Mouse (Mus musculus) left cerebral cortex, postnatal 25 days (tissue): ENCODE measurements at regions not wholly inside any gene's neighbourhood (a gene's known extent, or its start where the extent isn't known, plus 50 kb on each side); places are given as distances from the start of the nearest gene placed in this dataset.
A peak's percentile ranks its signal among the peaks of the same experiment; 100 is the strongest.

ENCODE experiments used
- DNase-seq, 2 experiments: peaks; one replicate each; pipeline ENCODE4 v3.0.0; 2022; ENCODE audit warnings: low spot score in 2 of 2, mixed read lengths in 1 of 2
- intact Hi-C: fragments of 180-260 bp; cut with DNase I; formaldehyde crosslinking; loops from one replicate; pipeline ENCODE4 v1.15.1; 2025

DNA sequence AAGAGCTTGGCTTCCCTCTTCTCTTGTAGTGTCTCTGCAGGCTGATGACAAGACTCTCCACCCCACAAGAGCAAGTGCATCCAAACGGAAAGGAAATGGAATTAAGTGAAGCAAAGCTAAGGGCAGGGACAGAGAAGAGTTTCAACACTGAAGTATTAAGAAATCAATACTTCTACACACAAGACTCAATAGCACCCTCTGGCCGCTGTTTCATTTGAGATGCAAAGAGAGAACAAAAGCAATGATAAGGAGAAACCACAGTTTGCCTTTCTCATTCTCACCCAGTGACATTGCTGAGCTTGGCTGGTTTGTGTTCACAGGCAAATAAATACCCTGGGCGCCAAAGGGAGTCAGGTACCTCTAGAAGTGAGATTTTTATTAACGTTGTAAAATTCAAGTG is 171.8 kb upstream of the Foxd3 start:
- intact Hi-C loops: no loop called here
- no peak for DNase-seq

DNA sequence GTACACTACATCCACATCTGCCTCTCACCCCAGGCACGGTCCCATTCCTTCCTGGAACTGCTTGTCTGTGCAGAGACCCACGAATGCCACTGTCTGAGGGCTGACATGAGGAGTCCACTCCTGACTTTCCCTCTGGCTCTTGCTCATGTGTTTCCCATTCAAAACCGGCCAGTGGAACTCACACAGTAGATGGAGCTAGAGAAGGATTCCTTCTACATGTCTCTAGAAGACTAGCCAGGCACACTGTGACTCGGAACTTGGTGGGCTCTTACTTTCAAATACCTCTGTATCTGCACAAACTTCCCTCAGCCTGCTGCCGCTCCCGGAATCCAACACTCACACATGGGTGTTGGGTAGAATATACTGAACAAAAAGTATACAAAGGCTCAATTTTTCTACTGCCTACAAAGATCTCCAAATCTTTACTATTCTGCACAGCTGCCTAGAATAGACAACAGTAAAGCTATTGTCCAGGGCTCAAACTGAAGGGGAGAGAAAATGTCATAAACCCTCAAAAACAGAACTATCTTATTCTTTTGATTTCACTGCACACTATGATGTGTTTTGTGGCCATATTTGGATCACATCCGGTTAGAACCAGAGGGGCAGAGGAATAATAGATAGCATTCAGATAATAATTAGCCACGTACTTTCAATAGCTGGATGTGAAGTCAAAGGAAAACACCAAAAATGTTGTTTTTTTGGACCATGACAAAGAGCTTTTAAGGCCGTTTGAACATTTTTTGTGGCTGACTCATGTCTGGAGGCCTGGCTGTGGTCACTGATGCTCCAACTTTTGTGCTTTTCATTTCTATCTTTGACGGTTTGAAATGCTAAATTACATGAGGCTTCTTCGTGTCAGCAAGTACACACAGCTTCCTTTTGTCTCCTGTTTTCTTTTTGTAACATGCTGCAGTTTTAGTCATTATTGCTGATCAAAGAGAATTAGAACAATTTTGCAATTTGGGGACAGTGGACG is 164.3 kb upstream of the Foxd3 start:
- intact Hi-C loops: no loop called here
- DNase-seq: no peak

- intact Hi-C loops: no loop called here
Measured at GRCm38 (mm10) chr4:99503221-99503744, 152.8 kb upstream of the Foxd3 start.

DNA sequence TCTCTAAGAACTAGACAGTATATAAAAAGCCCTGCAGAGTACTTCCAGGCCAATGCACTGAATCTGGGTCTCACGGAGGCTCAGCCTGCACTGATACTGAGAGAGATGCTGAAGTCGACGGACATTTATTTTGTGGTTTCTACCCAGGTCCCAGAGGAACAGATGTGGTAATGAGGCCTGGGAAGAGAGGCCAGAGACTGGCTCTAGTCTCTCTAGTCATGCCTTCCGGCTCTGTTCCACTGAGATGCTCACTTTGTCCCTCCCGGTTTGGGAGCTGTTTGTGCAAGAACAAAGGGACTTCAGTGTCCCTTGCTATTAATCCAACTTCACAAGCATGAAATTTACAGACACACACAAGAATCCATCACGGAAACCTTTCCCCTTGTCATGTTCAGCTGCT is 144.1 kb upstream of the Foxd3 start:
- intact Hi-C loops: no loop called here
- DNase-seq: no peak

More at GRCm38 (mm10) chr4:99503221-99503744, 152.8 kb upstream of the Foxd3 start:
- no peak for DNase-seq

DNA sequence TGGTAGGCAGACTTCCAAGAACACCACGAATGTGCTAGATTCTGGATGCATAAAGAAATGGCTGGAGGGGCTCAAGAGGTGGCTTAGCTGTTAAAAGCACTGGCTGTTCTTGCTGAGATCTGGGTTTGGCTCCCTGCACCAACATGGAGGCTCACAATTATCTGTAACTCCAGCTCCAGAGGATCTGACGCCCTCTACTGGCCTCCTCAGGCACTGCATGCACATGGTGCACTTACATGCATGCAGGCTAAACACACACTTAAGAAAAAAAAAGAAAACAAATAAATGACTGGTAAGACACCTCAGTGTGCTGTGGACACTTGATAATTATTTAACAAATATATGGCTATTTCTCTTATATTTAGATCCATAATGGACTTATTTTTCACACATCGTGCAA is 139.2 kb upstream of the Foxd3 start:
- no peak for DNase-seq

GRCm38 (mm10) chr4:99527441-99527840 is 128.7 kb upstream of the Foxd3 start:
- DNase-seq: no peak
- intact Hi-C loops: no loop called here

More for the DNA sequence above, 139.2 kb upstream of the Foxd3 start:
- intact Hi-C loops: no loop called here

DNA sequence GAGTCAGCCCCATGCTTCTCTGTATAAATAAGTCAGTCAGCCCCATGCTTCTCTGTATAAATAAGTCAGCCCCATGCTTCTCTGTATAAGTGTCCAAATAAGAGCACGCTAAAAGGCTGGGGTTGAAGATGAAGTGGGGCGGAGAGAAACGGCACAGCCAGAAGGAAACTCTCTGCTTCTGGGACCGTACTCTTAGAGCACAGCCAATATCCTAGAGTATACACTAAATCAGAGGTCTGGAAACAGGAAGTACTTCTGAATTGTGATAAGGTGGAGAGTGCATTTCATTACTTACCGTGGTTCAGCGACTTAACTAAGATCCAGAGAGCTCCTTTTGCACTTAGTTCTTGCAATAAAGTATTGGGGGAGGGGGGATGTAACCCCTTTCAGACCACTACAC is 112.1 kb upstream of the Foxd3 start:
- DNase-seq: no peak
- intact Hi-C loops: no loop called here

DNA sequence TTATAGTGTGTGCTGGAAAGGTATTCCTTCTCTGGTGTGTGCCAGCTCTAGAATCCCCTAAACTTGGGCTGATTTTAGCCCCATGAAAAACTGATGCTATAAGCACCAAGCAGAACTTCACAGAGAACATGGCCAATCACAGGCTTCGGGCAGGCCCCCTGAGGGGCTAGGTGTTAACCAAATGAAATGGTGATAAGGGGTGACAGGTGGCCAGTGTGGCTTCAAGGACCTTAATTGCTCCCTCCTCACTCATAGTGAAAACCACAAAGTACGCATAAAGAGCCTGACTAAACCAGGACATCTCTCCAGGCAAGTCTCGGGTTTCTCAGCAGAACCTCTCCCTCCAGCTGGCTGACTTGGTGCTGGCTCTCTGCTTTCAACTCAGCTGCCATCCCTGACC is 110.4 kb upstream of the Foxd3 start:
- intact Hi-C loops: no loop called here
- no peak for DNase-seq

DNA sequence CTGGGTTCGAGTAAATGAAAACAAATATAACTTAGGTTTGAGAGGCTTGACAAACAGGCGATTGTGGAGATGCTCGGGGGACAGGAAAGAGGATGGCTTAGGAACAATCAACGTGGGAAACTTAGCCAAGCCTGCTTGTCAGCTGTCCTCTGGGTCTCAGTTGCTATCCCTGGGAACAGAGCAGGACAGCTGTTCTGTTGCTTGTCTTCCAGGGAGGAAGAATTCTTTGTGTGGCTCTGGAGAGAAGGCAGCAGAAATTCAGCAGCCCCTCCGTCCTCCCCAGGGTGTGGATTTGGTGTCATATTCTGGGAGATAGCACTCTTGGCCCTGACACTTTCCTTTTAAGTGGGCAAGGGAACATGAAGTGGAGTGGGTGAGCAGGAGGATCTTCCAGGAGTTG is 98.1 kb upstream of the Foxd3 start:
- intact Hi-C loops: no loop called here
- DNase-seq: no peak

- intact Hi-C loops: no loop called here
- no peak for DNase-seq
Measured at GRCm38 (mm10) chr4:99560604-99561003, 95.5 kb upstream of the Foxd3 start.

DNA sequence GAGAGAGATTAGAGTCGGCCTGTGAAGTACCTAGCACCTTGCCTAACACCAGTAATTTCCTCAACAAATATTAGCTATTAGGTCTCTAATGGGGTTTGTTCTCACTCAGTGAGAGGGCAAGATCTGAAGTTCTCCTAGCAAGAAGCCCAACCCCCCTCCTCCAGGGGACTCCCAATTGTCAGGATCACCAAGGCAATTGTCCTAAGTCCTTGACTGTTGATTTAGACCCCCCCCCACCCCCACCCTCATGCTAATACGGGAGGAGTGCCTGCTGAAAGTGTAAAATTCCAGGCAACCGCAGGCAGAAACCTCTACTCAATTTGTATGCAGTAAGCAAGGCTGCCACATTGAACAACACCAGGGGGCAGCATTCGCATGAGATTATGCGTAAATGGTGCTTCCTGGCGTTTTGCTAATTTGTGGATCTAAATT is 94.6 kb upstream of the Foxd3 start:
- intact Hi-C loops: no loop called here
- no peak for DNase-seq

- intact Hi-C loops: no loop called here
Measured at GRCm38 (mm10) chr4:99565401-99565800, 90.7 kb upstream of the Foxd3 start.

GRCm38 (mm10) chr4:99572841-99573642 is 83.1 kb upstream of the Foxd3 start:
- intact Hi-C loops: loop anchor here (5.0 kb wide), 1 partner anchor 79 kb away; no protein-coding TSS in a partner anchor
- peak; percentile 19 to 21 for DNase-seq

More at GRCm38 (mm10) chr4:99565401-99565800, 90.7 kb upstream of the Foxd3 start:
- no peak for DNase-seq

- intact Hi-C loops: loop anchor here (5.0 kb wide), 1 partner anchor 78 kb away; no protein-coding TSS in a partner anchor
- no peak for DNase-seq
Measured at GRCm38 (mm10) chr4:99574021-99574531, 82.0 kb upstream of the Foxd3 start.

GRCm38 (mm10) chr4:99574984-99575383 is 81.1 kb upstream of the Foxd3 start:
- no peak for DNase-seq
- intact Hi-C loops: loop anchor here (5.0 kb wide), 1 partner anchor 77 kb away; no protein-coding TSS in a partner anchor

GRCm38 (mm10) chr4:99597781-99598180 is 58.3 kb upstream of the Foxd3 start:
- DNase-seq: no peak
- intact Hi-C loops: no loop called here

GRCm38 (mm10) chr4:99600741-99601140 is 55.4 kb upstream of the Foxd3 start:
- intact Hi-C loops: no loop called here
- DNase-seq: peak in 1 of 2 experiments; percentile 2

GRCm38 (mm10) chr4:99601463-99601862 is 54.6 kb upstream of the Foxd3 start:
- DNase-seq: no peak
- intact Hi-C loops: no loop called here
